Mouse (Mus musculus): Measurements from ENCODE around the gene Dpp3. TPM values are rescaled to one million over a fixed set of nuclear protein-coding genes. Genes with fewer than 3 reads are reported as not detected.
"Not testable (repeated sequence)": the region's sequence is repeated elsewhere in the genome, so short reads cannot be mapped to it uniquely, and the experiment has no call there.

The Dpp3 gene
- polyA plus RNA-seq, 1 experiment from 2014 or later: 84.6 TPM

DNA sequence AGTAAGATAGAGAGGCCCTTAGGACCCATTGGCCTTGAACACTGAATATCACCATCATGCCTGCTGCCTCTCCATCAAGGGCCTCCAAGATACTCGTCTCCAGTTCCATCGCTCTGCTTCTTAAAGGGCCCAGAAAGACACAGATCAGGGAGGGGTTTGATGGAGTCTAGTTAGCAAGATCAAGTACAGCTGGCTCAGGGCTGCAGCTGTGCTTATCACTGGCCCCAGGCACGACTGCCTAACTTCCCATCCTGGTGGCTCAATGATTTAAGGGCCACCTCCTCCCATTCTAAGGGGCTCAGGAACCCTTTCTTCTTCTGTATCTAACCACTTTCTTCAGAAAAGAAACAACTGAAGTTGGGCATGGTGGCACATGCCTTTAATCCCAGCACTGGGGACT lies 36.3 kb downstream of the Dpp3 start:
- 64% methylated on average over 3 of the region's 3 CpGs for WGBS
- no peak for ATAC-seq (ENCODE audit: extremely low read depth, insufficient number of reproducible peaks, low FRiP score, low TSS enrichment)
- H3K27me3 ChIP-seq (replicated peaks): peaks cover 37% of the 10 kb centered on the region

DNA sequence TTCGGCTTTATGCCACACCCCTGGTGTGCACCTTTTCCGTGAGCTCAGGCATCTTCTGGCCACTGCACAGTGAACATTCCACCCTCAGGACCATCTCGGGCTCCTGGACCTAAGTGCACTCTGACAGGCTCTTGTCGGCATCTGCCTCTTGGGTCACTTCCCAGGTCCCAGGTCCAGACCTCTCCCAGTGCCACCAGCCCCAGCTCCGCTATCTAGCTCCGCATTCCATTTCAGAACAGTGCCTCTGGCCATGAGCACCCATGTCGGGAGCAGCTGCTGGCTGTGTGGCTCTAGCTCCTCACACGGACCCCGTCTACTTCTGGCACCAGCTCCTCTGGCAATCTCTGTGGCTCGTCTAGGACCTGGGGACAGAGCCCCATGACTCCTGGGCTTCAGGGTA lies 38.3 kb downstream of the Dpp3 start:
- peaks cover 30% of the 10 kb centered on the region for H3K27me3 ChIP-seq (replicated peaks)
- no peak for ATAC-seq (ENCODE audit: extremely low read depth, insufficient number of reproducible peaks, low FRiP score, low TSS enrichment)

More for the DNA sequence above, 36.3 kb downstream of the Dpp3 start:
- no peak overlapping the region for H3K4me2 ChIP-seq
- H3K9ac ChIP-seq: no peak overlapping the region
- no peak overlapping the region for H3K27ac ChIP-seq (replicated peaks)
- H3K9me3 ChIP-seq: no peaks in the 10 kb centered on the region
- no peaks in the 10 kb centered on the region; the same call in 1 of the 2 replicates for H3K4me1 ChIP-seq
- H3K36me3 ChIP-seq: no peaks in the 10 kb centered on the region
- H3K4me3 ChIP-seq: no peak overlapping the region

DNA sequence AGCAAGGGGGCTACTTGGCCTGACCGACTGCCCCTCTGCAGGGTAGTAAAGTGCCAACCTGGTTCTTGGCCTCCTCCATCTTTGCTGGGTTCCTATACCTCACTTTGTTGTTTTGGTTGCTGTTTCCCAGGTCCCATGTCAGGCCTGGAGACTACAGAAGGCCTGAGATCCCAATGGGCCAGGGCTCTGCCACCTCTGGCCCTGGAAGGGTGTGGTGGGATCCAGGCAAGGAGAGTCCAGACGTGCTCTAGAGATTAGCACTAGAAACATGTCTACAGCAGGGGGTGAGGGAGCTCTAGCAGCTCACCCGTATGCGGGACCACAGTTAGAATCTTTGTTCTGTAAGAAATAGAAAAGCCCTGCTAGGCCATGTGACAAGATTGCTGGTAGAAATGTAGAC lies 44.1 kb downstream of the Dpp3 start:
- Histone ChIP-seq H3K9me3 (no peaks in the 10 kb centered on the region), H3K9ac (no peak overlapping the region), H3K4me1 (peaks cover 5% of the 10 kb centered on the region), H3K27me3 (replicated peaks) (0 out of 2 replicates have a peak, but pooled peaks cover under 1% of the 10 kb centered on the region), H3K4me3 (no peak overlapping the region), H3K36me3 (peaks cover 14% of the 10 kb centered on the region), H3K27ac (replicated peaks) (no peak overlapping the region), H3K4me2 (no peak overlapping the region)
- ATAC-seq (ENCODE audit: extremely low read depth, insufficient number of reproducible peaks, low FRiP score, low TSS enrichment): no peak
- 69% methylated on average over 4 of the region's 4 CpGs for WGBS

More for the DNA sequence above, 38.3 kb downstream of the Dpp3 start:
- H3K9me3 ChIP-seq: no peaks in the 10 kb centered on the region
- 53% methylated on average over 10 of the region's 10 CpGs for WGBS
- H3K9ac ChIP-seq: no peak overlapping the region
- no peak overlapping the region for H3K27ac ChIP-seq (replicated peaks)
- H3K36me3 ChIP-seq: no peaks in the 10 kb centered on the region
- no peaks in the 10 kb centered on the region; the same call in 1 of the 2 replicates for H3K4me1 ChIP-seq
- H3K4me2 ChIP-seq: no peak overlapping the region
- H3K4me3 ChIP-seq: no peak overlapping the region

DNA sequence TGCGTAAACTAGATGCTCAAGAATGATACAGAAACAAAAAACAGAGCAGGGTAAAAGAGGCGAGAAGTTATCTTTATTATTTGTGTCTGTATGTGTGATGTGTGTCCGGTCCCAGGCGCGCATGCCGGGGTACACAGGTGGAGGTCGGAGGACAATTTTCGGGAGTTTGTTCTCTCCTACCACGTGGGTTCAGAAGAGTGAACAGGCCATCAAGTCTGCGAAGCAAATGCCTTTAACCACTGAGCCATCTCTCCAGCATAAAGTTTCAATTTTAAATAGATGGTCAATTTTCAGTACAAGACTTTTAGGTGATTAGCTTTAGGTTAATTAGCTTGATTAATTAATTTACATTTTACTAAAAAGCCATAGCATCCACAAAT lies 48.8 kb downstream of the Dpp3 start:
- Histone ChIP-seq H3K4me1 (peaks cover 17% of the 10 kb centered on the region), H3K27me3 (replicated peaks) (peaks cover 13% of the 10 kb centered on the region), H3K4me2 (peak overlapping the region; percentile 94), H3K36me3 (peaks cover 11% of the 10 kb centered on the region), H3K27ac (replicated peaks) (no peak overlapping the region), H3K9me3 (no peaks in the 10 kb centered on the region), H3K9ac (peak overlapping the region; percentile 91), H3K4me3 (peak overlapping the region; percentile 93)
- 58% methylated on average over 10 of the region's 10 CpGs for WGBS
- ATAC-seq (ENCODE audit: extremely low read depth, insufficient number of reproducible peaks, low FRiP score, low TSS enrichment): no peak

DNA sequence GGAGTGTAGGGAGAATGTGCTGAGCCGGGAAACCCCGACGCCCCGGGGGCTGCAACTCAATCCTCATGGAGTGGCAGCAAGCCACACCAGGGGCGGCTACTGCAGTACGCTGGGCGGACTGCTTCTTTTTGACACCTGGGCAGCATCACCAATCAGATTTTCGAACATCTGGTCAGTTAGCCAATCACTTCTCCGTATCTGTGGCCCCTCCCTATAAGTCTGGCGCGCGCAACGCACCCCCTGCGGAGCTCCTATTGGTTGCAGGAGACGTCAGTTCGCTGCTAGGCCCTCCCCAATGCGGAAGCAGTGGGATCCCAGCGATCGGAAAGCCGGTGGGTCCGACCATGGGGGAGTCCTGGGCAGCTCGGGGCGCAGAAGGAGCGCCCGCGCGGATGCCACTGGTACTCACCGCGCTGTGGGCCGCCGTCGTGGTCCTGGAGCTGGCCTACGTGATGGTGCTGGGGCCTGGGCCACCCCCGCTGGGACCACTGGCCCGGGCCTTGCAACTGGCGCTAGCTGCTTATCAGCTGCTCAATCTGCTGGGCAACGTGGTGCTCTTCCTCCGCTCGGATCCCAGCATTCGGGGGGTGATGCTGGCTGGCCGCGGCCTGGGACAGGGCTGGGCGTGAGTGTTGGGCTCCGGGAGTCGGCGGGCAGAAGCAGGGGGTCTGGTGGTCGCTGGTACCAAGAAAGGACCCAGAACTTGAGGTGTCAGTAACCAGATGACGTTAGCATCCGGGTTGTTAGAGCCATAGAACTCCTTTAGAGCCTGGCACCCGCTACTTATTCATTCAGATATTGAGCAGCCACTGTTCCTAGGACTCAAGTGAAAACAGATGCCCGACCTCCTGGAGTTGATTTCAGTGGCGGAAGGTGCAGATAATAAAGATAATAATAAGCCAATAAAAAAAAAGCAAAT lies 49.4 kb downstream of the Dpp3 start, which contains the start of gene Zdhhc24:
Zdhhc24 (plus strand) TSS at position 264 of the 919 bp plus-strand sequence.
- H3K36me3 ChIP-seq: peaks cover 6% of the 10 kb centered on the region; the same call in 1 of the 2 replicates
- peak within 1 kb of the TSS; percentile 91 for H3K9ac ChIP-seq
- H3K27ac ChIP-seq (replicated peaks): peak within 1 kb of the TSS; percentile 70
- H3K4me1 ChIP-seq: peaks cover 17% of the 10 kb centered on the region
- under 1% methylated on average over 52 of the region's 52 CpGs for WGBS
- H3K4me2 ChIP-seq: peak within 1 kb of the TSS; percentile 94
- H3K9me3 ChIP-seq: no peaks in the 10 kb centered on the region
- peaks cover 13% of the 10 kb centered on the region for H3K27me3 ChIP-seq (replicated peaks)
- peak within 1 kb of the TSS; percentile 93 for H3K4me3 ChIP-seq
- peak; percentile 91 for ATAC-seq (ENCODE audit: extremely low read depth, insufficient number of reproducible peaks, low FRiP score, low TSS enrichment)

DNA sequence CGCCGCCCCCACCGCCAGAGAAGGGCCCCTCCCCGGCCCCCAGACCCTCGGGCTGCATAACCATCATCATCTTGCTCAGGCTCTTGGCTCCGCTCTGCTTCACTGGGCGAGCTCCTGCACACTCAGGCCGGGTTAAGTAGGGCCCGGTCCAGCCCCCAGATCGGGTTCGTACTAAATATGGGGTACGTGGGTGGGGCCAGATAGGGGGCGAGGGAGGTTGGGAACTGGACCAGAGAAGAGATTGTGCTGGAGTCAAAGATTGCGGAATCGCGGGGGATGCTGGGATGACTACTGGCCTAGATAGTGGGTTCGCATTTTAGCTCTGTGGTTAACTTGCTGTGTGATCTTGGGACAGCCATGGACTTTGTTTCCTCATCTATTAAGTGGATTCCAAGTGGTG lies 50.3 kb downstream of the Dpp3 start, which contains the start of gene Actn3:
Actn3 (minus strand) TSS at position 125 of the 400 bp plus-strand sequence.
- Histone ChIP-seq H3K9me3 (no peaks in the 10 kb centered on the region), H3K36me3 (no peaks in the 10 kb centered on the region), H3K27ac (replicated peaks) (peak within 1 kb of the TSS; percentile 70), H3K9ac (peak within 1 kb of the TSS; percentile 91), H3K27me3 (replicated peaks) (peaks cover 13% of the 10 kb centered on the region), H3K4me2 (peak within 1 kb of the TSS; percentile 94), H3K4me1 (peaks cover 17% of the 10 kb centered on the region), H3K4me3 (peak within 1 kb of the TSS; percentile 93)
- WGBS: 1% methylated on average over 17 of the region's 17 CpGs
- ATAC-seq (ENCODE audit: extremely low read depth, insufficient number of reproducible peaks, low FRiP score, low TSS enrichment): 0 out of 2 replicates have a peak, but pooled peaks have one; percentile 9

DNA sequence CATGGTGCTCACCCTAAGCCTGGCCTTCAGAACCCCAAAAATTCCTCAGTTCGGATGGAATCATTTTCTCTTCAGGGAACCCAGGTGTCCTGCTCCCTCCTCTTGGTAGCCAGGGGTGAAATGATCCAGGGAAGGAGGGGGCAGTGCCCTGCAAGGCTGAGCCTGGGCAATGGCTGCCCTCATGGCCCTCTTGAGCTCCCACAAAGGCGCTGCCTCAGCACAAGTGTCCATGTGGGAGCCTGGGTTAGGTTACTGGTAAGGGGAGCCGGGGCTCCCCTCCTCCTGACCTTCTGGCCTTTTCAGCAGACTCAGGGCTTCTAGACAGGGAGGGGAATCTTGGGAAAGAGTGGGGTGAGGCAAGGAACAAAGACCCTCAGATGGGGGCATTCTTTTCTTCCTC lies 51.3 kb downstream of the Dpp3 start:
- 65% methylated on average over 3 of the region's 3 CpGs for WGBS
- ATAC-seq (ENCODE audit: extremely low read depth, insufficient number of reproducible peaks, low FRiP score, low TSS enrichment): no peak

DNA sequence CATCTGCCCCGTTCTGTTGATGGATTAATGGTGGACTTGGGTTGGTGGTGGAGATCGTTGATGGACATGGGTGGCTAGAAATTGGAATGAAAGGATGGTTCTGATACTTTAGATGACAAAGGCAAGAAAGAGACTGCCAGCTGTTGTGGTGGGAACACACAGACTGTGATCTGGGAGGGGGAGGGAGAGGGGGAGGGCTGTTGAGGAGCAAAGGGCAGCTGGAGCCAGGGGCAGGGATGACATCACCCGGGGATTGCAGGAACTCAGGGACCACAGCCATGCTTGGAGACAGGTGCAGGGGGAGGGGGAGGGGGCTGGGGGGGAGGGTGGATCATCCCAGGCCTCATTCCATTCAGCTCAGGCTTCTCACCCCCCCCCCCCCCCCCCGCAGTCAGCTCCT lies 51.8 kb downstream of the Dpp3 start:
- no peak overlapping the region for H3K9ac ChIP-seq
- H3K27me3 ChIP-seq (replicated peaks): peaks cover 13% of the 10 kb centered on the region
- no peaks in the 10 kb centered on the region for H3K9me3 ChIP-seq
- no peak for ATAC-seq (ENCODE audit: extremely low read depth, insufficient number of reproducible peaks, low FRiP score, low TSS enrichment)
- no peak overlapping the region for H3K4me3 ChIP-seq
- no peaks in the 10 kb centered on the region for H3K36me3 ChIP-seq
- no peak overlapping the region for H3K27ac ChIP-seq (replicated peaks)
- WGBS: 55% methylated on average over 3 of the region's 4 CpGs
- peaks cover 17% of the 10 kb centered on the region for H3K4me1 ChIP-seq
- H3K4me2 ChIP-seq: no peak overlapping the region

More for the DNA sequence above, 51.3 kb downstream of the Dpp3 start:
- Histone ChIP-seq H3K4me2 (no peak overlapping the region), H3K27ac (replicated peaks) (no peak overlapping the region), H3K27me3 (replicated peaks) (peaks cover 13% of the 10 kb centered on the region), H3K36me3 (no peaks in the 10 kb centered on the region), H3K4me1 (peaks cover 17% of the 10 kb centered on the region), H3K4me3 (no peak overlapping the region), H3K9ac (no peak overlapping the region), H3K9me3 (no peaks in the 10 kb centered on the region)

DNA sequence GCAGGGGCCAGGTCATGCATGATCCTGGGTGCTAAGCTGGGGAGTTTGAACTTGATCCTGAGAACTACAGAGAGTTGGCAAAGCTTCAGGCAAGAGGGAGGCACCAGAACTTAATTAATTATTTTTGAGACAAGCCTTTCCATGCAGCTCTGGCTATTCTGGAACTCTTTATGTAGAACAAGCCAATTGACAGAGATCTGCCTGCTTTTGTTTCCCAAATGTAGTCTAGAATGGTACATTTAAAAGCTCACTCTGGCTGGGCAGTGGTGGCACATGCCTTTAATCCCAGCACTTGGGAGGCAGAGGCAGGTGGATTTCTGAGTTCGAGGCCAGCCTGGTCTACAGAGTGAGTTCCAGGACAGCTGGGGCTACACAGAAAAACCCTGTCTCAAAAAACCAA lies 53.5 kb downstream of the Dpp3 start:
- peaks cover 17% of the 10 kb centered on the region for H3K4me1 ChIP-seq
- not testable (repeated sequence) for ATAC-seq (ENCODE audit: extremely low read depth, insufficient number of reproducible peaks, low FRiP score, low TSS enrichment)

DNA sequence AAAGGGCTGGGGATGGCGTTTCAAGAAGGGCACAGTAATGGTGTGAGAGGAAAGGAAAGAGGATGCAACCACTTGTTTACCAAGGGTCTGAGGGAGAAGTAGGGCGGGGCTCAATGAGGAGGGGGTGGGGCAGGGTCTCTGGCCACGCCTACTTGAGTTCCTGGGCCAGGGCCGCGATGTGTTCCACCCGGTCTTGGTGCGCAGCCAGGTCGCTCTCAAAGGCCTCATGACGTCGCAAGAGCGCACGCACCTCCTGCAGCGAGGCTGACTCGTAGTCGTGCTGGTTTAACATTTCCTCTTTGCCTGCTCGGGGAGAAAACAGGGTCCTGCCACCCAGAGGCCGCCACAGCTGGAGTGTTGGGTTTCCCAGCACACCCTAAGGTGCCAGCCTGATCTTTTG lies 62.9 kb downstream of the Dpp3 start:
- H3K36me3 ChIP-seq: 0 out of 2 replicates have a peak, but pooled peaks cover 3% of the 10 kb centered on the region
- H3K4me1 ChIP-seq: peaks cover 5% of the 10 kb centered on the region; the same call in 1 of the 2 replicates
- peak overlapping the region; percentile 53 for H3K4me2 ChIP-seq
- no peaks in the 10 kb centered on the region for H3K9me3 ChIP-seq
- 9% methylated on average over 17 of the region's 17 CpGs for WGBS
- peak overlapping the region; percentile 24; the same call in 1 of the 2 replicates for H3K9ac ChIP-seq
- no peak overlapping the region for H3K27ac ChIP-seq (replicated peaks)
- no peak for ATAC-seq (ENCODE audit: extremely low read depth, insufficient number of reproducible peaks, low FRiP score, low TSS enrichment)
- peaks cover 49% of the 10 kb centered on the region for H3K27me3 ChIP-seq (replicated peaks)
- H3K4me3 ChIP-seq: peak overlapping the region; percentile 18

More for the DNA sequence above, 53.5 kb downstream of the Dpp3 start:
- 68% methylated on average over 1 of the region's 1 CpGs for WGBS
- not testable (repeated sequence) for H3K9me3 ChIP-seq; H3K4me2 ChIP-seq; H3K27ac ChIP-seq (replicated peaks); H3K4me3 ChIP-seq; H3K36me3 ChIP-seq; H3K9ac ChIP-seq
- peaks cover 13% of the 10 kb centered on the region for H3K27me3 ChIP-seq (replicated peaks)

DNA sequence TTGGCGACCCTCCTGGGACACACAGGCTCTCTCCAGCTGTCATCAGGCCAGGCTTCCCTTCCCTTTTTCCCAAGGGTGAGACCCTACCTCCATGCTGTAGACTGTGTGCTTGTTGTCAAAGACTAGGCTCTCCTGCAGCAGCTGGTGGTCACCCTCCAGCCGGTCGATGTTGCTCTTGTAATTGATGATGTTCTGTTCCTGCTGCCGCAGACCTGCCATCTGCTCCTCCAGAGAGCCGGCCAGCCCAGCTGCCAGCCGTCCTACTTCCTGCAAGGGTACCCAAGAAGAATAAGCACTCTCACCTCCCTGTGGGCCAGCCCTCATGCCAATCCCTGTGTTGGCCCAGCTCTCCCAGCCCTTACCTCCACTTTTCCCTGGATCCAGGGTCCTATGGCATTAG lies 65.0 kb downstream of the Dpp3 start:
- H3K4me1 ChIP-seq: peaks cover 11% of the 10 kb centered on the region; the same call in 1 of the 2 replicates
- H3K27ac ChIP-seq (replicated peaks): no peak overlapping the region
- no peak overlapping the region for H3K4me3 ChIP-seq
- WGBS: 77% methylated on average over 6 of the region's 6 CpGs
- peaks cover 40% of the 10 kb centered on the region for H3K27me3 ChIP-seq (replicated peaks)
- 0 out of 2 replicates have a peak, but pooled peaks cover 10% of the 10 kb centered on the region for H3K36me3 ChIP-seq
- H3K4me2 ChIP-seq: no peak overlapping the region
- H3K9me3 ChIP-seq: no peaks in the 10 kb centered on the region
- no peak for ATAC-seq (ENCODE audit: extremely low read depth, insufficient number of reproducible peaks, low FRiP score, low TSS enrichment)
- H3K9ac ChIP-seq: no peak overlapping the region

All from heart, embryonic 13.5 days (tissue).